Mouse (Mus musculus) embryonic stem cell, embryonic (primary cell): Measurements from ENCODE around the gene Ppm1h.

Experiments used
- CTCF ChIA-PET, 4 experiments: fragments of 300-600 bp in 2 of 4; fragments of 350-600 bp in 2 of 4; sonication (Branson Sonifier 250); formaldehyde crosslinking; loops; one replicate each; lab custom pipeline; 2022; ENCODE audit warnings: inconsistent platforms in 2 of 4; lab: Charles Lee
- POLR2A ChIA-PET, 4 experiments: fragments of 300-600 bp in 2 of 4; fragments of 350-600 bp in 2 of 4; sonication (Branson Sonifier 250); formaldehyde crosslinking; loops; one replicate each; lab custom pipeline; 2022; ENCODE audit warnings: antibody characterized with exemption in 4 of 4, inconsistent platforms in 1 of 4; lab: Charles Lee

Gene Ppm1h

DNA sequence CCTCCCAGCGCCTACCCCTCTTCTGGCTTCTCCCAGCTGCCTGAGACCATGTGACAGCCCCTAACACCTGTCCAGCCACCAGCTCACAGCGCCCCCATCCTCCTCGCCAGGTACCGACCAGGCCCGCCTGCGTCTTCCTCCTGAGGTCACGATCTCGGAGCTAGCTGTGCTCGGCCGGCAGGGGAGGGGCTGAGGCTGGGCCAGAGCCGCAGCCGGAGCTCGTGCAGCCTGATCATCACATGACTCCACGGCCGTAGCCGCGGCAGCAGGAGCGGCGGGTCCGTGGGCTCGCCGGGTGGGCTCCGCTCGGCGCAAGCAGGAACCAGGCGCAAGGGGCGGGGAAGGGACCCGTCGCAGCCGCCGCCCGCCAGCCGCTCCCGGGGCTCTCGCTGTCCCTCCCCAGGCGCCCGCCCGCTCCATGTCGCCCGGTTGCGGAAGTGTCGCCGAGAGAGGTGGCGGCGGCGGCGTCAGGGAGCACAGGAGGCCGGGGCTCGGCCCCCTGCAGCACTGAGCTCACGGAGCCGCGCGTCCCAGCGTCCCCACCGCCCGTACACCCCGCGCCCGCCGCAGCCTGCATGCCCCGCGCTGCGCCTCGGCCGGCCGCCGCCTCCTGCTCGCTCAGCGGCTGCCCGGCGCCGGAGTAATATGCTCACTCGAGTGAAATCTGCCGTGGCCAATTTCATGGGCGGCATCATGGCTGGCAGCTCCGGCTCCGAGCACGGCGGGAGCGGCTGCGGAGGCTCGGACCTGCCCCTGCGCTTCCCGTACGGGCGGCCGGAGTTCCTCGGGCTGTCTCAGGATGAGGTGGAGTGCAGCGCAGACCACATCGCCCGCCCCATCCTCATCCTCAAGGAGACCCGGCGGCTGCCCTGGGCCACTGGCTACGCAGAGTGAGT, at the start of gene Ppm1h:
TSS of gene Ppm1h (plus strand) at position 222 of the 896 bp plus-strand sequence.
- POLR2A ChIA-PET, result interaction anchor here (0.6 to 2.3 kb wide), 34 partner anchors 8 to 920 kb away, joined by 3 to 10 read pairs (median 4); partner anchors contain the start of genes Mon2 (in 2 of the 4) and Rxylt1 (in 1 of the 4)

DNA sequence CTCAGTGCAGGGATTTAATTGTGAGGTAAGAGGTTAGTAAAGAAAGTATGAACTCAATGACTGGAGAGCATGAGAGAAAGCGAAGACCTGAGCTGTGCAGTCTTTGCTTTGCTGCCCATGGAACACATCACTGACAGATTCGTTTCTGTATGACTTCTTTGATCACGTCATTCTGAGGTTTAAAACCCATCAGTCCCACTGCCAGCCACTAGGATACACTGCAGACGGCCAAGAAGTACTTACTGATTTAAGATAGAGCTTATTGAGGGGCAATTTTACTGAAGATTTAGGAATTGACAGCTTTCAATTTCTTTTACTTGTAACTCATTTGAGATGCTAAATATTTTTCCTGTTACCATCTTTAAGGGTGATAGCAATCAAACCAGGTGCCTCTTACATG, 49.6 kb upstream of the Ppm1h start:
- ChIA-PET CTCF (interaction anchor here in 3 of 4 experiments (0.6 to 0.8 kb wide), 3 partner anchors 10 to 177 kb away, joined by 3 to 13 read pairs (median 3); no protein-coding TSS in a partner anchor), POLR2A (no interaction called here)

More for the DNA sequence above, at the start of gene Ppm1h:
- CTCF ChIA-PET, result interaction anchor here in 3 of 4 experiments (0.6 to 2.3 kb wide), 4 partner anchors 14 to 135 kb away, joined by 3 to 17 read pairs (median 5); no protein-coding TSS in a partner anchor

GRCm38 (mm10) chr10:122639879-122640278, 38.7 kb upstream of the Ppm1h start:
- ChIA-PET POLR2A (no interaction called here), CTCF (interaction anchor here in 1 of 4 experiments (0.6 kb wide), 1 partner anchor 11 kb away, joined by 3 read pairs; no protein-coding TSS in a partner anchor)

- CTCF ChIA-PET, result no interaction called here
These were observed 37.2 kb upstream of the Ppm1h start for GRCm38 (mm10) chr10:122641263-122641795.

GRCm38 (mm10) chr10:122642125-122642524, 36.4 kb upstream of the Ppm1h start:
- CTCF ChIA-PET, result no interaction called here
- POLR2A ChIA-PET, result no interaction called here

More at GRCm38 (mm10) chr10:122641263-122641795, 37.2 kb upstream of the Ppm1h start:
- POLR2A ChIA-PET, result no interaction called here

- POLR2A ChIA-PET, result no interaction called here
- CTCF ChIA-PET, result interaction anchor here in 1 of 4 experiments (0.6 kb wide), 1 partner anchor 353 kb away, joined by 5 read pairs; no protein-coding TSS in a partner anchor
These were observed 26.6 kb upstream of the Ppm1h start for GRCm38 (mm10) chr10:122651932-122652331.

GRCm38 (mm10) chr10:122652578-122652977, 26.0 kb upstream of the Ppm1h start:
- ChIA-PET CTCF (no interaction called here), POLR2A (no interaction called here)

- ChIA-PET CTCF (interaction anchor here in 2 of 4 experiments (0.7 kb wide), 2 partner anchors 38 to 547 kb away, joined by 4 to 5 read pairs; no protein-coding TSS in a partner anchor), POLR2A (no interaction called here)
These were observed 12.9 kb upstream of the Ppm1h start for GRCm38 (mm10) chr10:122665652-122666051.

DNA sequence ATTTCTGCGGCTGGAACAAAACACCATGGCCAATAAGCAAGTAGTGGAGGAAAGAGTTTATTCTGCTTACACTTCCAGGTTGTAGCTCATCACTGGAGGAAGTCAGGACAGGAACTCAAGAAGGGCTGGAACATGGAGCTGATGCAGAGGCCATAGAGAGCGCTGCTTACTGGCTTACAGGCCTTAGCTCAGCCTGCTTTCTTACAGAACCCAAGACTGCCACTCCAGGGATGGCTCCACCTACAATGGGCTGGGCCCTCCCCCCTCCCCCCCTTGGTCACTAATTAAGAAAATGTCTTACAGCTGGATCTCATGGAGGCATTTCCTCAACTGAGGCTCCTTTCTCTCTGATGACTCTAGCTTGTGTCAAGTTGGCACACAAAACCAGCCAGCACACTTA, 7.3 kb upstream of the Ppm1h start:
- POLR2A ChIA-PET, result interaction anchor here in 1 of 4 experiments (0.6 kb wide), 1 partner anchor 32 kb away, joined by 3 read pairs; no protein-coding TSS in a partner anchor

DNA sequence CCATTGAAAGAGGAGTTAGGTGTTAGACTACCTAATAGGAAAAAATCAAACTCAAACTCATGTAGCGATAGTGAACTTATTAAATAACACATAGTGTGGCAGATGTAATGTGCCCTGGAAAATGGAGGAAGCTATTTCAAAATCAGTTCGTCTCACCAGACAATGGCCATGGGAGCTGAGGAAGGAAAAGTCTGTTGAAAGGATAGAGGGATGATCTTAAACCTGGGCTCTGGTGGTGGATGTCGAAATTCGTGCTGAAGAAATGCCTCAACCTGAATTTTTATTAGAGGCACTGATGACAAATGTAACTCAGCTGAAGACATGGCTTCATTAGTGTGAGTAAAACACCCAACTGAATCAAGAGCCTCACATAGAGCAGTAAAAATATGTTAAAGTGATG, 6.5 kb upstream of the Ppm1h start:
- POLR2A ChIA-PET, result no interaction called here
- CTCF ChIA-PET, result no interaction called here

More for the DNA sequence above, 7.3 kb upstream of the Ppm1h start:
- CTCF ChIA-PET, result no interaction called here

DNA sequence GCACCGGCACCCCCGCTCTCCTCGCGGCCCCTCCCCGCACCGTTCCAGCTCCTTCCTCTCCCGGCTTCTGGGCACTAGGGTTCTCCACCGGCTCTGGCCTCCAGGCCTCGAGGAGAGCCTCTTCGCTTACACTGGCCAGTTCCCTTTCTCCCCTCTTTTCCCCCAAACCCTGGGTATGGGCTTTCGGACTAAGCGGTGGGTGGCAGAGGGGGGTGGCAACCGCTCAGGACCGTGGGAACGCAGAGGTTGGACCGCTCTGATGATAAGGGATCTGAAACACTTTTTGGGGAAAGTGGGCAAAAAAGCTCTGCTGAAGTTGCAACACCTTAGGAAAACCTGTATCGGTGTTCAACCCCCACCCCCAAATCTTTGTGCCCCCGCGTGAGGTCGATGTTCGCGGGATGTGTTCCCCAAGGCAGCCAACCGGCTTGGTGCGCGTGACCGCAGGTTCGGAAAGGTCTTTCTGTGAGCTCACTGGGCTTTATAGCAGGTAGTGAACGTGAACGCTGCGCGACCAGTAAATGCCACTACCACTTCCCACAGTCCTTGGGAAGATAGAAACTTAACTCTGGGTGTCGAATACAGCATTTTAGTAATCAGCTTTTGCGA, 979 bp downstream of the Ppm1h start:
- ChIA-PET CTCF (interaction anchor here in 2 of 4 experiments (0.7 to 2.3 kb wide), 3 partner anchors 98 to 135 kb away, joined by 3 to 17 read pairs (median 6); no protein-coding TSS in a partner anchor), POLR2A (interaction anchor here in 3 of 4 experiments (0.5 to 2.3 kb wide), 28 partner anchors 8 to 921 kb away, joined by 3 to 10 read pairs (median 4); partner anchors contain the start of genes Mon2 (in 1 of the 3) and Rxylt1 (in 1 of the 3))

GRCm38 (mm10) chr10:122680387-122681084, 2.0 kb downstream of the Ppm1h start:
- POLR2A ChIA-PET, result interaction anchor here in 3 of 4 experiments (0.5 to 2.3 kb wide), 9 partner anchors 12 to 584 kb away, joined by 3 to 10 read pairs (median 5); no protein-coding TSS in a partner anchor

DNA sequence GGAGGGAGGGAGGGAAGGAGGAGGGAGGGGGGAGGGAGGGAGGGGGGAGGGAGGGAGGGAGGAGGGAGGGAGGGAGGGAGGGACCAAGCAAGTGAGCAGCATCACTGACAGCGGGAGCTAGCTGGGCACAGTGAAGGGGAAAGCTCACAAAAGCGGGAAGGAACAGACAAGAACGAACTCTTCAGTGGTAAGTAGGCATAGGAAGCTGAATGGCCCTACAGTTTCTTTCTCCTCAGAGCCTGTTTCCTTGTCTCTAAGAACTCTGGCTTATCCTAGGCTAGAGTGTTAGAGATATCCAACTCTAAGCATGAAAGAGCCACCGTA, 2.5 kb downstream of the Ppm1h start:
- POLR2A ChIA-PET, result interaction anchor here in 1 of 4 experiments (0.6 kb wide), 1 partner anchor 584 kb away, joined by 3 read pairs; no protein-coding TSS in a partner anchor
- CTCF ChIA-PET, result no interaction called here

More at GRCm38 (mm10) chr10:122680387-122681084, 2.0 kb downstream of the Ppm1h start:
- CTCF ChIA-PET, result no interaction called here

DNA sequence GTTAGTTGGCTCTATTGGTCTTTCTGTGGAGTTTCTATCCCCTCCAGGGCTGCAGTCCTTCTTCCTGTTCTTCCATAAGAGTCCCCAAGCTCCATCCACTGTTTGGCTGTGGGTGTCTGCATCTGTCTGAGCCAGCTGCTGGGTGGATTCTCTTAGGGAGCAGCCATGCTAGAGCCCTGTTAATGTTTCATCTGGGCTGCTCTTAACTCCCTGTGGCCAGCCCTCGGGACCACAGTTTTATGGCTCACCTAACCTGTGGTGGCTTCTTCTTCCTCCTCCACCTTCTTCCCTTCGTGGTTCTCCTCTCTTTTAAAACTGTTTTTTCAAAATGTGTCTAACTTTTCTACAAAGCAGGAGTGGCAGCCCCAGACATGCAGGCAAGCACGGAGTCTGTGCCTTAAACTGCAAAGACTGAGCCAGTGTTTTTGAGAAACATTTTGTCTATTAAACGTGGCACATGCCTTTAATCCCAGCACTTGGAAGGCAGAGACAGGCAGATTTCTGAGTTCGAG, 5.3 kb downstream of the Ppm1h start:
- CTCF ChIA-PET, result interaction anchor here in 2 of 4 experiments (0.6 to 0.7 kb wide), 4 partner anchors 12 to 579 kb away, joined by 3 to 8 read pairs (median 4); no protein-coding TSS in a partner anchor
- POLR2A ChIA-PET, result interaction anchor here in 2 of 4 experiments (0.6 to 0.9 kb wide), 3 partner anchors 69 to 109 kb away, joined by 3 to 4 read pairs (median 3); no protein-coding TSS in a partner anchor

- ChIA-PET POLR2A (interaction anchor here in 1 of 4 experiments (0.7 kb wide), 1 partner anchor 107 kb away, joined by 3 read pairs; no protein-coding TSS in a partner anchor), CTCF (no interaction called here)
These were observed 6.7 kb downstream of the Ppm1h start for GRCm38 (mm10) chr10:122685297-122685696.

- CTCF ChIA-PET, result no interaction called here
These were observed 7.4 kb downstream of the Ppm1h start for GRCm38 (mm10) chr10:122685836-122686531.

GRCm38 (mm10) chr10:122690698-122691097, 12.1 kb downstream of the Ppm1h start:
- ChIA-PET POLR2A (no interaction called here), CTCF (no interaction called here)

More at GRCm38 (mm10) chr10:122685836-122686531, 7.4 kb downstream of the Ppm1h start:
- POLR2A ChIA-PET, result interaction anchor here in 1 of 4 experiments (0.7 kb wide), 1 partner anchor 106 kb away, joined by 3 read pairs; no protein-coding TSS in a partner anchor
